Mouse (Mus musculus) right cerebral cortex, postnatal 14 days (tissue): ENCODE measurements around the gene Hnrnpd.
A peak's percentile ranks its signal among the peaks of the same experiment; 100 is the strongest.

ENCODE experiments used
- DNase-seq: peaks from one replicate; pipeline ENCODE4 v3.0.0; 2022

Hnrnpd gene

DNA sequence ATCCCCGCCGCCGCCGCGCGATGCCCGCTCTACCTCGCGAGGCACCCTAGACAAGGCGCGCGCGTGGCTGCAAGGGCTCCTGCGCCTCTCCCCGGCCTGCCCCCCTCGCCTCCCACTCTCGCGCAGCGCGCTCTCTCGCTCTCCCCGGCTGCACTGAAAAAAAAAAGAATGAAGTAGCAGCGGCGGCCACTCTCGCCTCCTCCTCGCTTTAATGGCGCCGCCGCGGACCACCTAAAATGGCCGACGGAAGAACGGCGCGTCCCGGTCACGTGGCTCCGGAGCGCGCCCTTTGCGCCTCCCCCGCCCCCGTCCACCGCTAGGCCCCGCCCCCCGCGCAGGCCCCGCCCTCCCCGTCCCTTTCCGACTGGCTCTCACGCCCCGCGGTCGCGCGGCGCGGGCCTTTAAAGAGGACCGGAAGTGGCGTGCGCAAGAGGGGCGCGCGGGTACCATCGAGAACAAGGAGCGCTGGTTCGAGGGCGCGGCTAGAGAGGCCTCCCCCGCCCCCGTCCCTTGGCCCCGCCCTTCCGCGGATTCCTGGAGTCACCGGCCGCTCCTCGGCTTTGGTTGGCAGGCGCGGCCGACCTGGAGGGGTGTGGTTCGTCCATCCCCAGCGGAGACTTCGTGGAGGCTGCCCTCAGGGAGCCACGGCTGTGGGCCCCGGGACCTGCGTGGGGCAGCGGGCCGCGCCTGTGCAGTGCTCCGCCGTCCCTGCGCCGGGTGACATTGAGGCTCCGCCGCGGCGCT lies at the start of gene Hnrnpd, which contains the start of gene 4930524J08Rik:
Gene Hnrnpd (minus strand): TSS at position 240 of the 744 bp plus-strand sequence.
Gene 4930524J08Rik (plus strand): TSS at position 363 of the 744 bp plus-strand sequence.
- peak; percentile 92 for DNase-seq

DNA sequence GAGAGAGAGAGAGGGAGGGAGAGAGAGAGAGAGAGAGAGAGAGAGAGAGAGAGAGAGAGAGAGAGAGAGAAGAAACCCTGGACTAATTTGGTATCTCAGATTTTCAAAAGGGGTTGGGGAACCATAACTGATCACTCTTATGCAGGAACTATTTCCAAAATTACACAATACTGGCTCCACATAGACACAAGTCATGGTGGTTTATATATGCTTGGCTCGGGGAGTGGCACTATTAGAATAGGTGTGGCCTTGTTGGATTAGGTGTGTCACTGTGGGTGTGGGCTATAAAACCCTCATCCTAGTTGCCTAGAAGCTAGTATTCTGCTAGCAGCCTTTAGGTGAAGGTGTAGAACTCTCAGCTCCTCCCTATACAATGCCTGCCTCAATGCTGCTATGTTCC lies 46.1 kb upstream of the Hnrnpd start:
- no peak for DNase-seq

DNA sequence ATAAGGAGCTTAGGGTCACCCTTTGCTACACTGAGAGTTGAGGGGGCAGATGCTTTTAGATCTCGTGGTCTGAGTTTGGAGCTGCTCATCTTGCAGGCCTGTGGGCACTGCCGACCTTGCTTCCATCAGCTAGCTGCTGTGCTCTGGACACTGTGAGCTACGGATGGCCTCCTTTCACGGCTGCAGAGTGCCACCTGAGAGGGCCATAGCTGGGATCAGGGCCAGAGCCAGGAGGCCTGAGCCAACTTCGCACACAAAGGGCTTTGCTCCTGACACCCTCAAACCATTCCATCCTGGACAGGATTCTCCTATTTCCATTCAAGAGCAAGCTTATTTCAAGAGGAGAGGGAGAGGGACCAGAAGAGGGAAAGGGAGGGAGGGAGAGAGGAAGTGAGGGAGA lies 45.7 kb upstream of the Hnrnpd start:
- DNase-seq, result no peak

DNA sequence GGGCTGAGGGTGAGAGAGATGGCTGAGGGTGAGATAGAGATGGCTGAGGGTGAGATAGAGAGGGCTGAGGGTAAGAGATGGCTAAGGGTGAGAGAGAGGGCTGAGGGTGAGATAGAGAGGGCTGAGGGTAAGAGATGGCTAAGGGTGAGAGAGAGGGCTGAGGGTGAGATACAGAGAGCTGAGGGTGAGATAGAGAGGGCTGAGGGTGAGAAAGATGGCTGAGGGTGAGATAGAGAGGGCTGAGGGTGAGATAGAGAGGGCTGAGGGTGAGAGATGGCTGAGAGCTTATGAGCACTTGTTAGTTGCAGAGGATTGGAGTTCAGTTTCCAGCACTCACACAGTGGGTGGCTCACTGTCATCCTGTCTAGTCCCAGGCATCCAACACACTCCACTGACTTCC lies 41.4 kb upstream of the Hnrnpd start:
- DNase-seq, result no peak

DNA sequence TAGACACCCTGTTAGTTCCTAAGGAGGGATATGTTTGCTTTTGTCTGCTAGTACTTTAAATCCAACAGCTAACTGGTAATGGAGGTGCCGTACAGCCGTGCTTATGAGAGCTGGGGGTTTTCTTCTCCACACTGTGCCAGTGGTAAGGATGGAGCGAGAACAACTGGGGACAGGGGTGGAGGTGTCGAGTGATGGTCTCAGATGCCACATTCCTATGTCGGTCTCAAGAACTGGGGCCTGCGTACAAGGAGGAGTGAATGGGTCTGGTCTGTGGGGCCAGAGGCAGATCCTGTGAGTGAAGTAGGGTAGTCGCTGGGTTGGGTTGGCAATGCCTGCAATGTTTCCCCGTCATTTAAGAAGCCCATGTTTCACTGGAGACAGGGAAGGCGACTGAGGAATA lies 33.9 kb upstream of the Hnrnpd start:
- no peak for DNase-seq

DNA sequence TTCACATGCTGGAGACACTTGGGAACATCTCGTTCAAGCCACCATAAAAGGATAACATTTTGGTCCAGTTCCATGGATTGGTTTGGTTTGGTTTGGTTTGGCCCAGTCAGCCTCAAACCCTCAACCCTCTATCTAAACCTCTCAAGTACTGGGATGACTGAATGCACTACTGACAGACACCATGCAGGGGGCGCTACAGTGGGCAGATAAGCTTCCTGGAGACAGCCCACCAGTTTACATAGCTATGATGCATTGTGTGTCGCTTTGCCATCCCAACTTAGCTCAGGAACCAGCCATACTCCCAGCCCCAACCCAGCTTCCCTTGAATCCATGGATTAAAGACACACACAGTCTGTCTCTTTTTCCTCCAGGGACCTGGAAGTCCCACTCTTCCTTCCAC lies 29.7 kb upstream of the Hnrnpd start:
- DNase-seq, result no peak

DNA sequence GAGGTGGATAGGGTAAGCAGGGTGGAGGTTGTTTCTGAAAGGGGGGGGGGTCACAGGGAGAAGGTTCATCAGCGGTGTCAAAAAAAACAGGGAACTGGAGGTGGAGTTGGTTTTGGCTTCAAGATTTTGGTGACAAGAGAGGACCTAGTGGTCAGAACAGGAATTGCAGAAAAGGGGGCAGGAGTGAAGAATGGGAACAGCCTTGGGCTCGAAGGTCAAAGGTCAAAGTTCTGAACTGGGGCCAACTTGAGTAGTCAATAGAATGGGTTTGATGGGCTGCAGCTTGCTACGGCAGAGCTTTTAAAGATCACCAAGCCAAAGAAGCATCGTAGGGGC lies 28.3 kb upstream of the Hnrnpd start:
- DNase-seq, result no peak

DNA sequence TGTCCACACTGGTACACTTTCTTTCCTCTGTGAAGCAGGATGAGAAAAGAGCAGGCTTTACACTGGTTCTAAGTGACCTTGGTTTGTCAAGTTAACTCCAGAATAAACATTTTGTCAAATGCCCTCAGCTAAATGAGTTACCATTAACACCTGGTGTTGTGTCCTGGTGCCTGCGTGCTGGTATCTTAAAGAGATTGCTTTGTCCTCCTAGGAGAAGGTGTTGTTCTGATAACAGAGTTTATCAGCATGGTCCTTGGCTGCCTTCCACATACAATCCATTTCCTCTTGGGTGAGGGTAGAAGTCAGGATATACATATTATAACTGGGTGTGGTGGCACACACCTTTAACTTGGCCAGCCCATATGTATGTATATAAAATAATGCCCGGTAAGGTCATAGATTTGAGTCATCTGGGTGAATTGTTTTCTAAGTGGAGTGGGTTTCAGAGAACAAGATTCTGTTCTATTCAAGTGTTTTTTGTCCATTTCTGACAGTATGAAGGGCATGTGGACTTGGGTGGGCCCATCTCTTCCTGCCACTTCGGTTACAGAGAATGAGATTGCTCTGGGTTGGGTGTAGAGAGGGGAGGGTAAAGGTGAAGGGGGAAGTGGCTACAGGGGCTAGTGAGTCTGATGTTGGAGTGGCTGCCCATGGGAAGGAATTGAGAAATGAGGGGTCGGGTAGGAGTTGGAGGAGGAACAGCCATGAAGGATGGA lies 27.7 kb upstream of the Hnrnpd start:
- DNase-seq, result no peak

DNA sequence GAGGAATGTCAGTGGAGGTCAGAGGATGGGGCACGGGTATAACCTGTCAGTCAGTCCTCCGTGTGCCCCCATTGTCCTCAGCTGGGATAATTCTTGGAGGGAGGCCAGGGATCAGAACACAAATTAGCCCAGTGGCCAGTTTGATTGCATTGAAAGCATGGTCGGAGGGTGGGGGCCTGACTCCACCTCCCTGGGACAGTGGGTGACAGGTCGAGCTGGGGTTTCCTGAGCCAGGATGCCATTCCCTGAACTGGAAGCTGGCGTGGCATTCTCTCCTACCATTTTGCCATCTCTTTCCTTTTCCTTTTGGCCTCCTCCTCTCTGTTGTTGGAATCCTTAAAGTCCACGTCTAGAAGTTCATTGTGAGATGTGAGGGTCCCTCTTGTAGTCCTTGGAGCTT lies 27.2 kb upstream of the Hnrnpd start:
- no peak for DNase-seq

DNA sequence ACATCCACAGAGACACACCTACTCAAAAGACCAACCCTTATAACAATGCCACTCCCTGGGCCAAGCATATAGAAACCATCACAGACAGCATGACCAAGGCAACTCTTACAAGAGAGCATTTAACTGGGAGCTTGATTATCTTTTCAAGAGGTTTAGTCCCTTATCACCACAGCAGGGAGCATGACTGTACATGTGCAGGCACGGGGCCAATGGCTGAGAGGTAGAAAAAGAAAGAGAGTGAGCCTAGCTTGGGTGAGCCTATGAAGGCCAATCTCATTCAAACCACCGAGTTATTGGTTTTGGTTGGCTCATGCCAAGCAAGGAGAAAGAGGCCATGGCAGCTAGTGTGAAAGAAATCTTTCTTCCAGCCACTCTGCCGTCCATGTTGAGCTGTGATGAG lies 26.7 kb upstream of the Hnrnpd start:
- no peak for DNase-seq

DNA sequence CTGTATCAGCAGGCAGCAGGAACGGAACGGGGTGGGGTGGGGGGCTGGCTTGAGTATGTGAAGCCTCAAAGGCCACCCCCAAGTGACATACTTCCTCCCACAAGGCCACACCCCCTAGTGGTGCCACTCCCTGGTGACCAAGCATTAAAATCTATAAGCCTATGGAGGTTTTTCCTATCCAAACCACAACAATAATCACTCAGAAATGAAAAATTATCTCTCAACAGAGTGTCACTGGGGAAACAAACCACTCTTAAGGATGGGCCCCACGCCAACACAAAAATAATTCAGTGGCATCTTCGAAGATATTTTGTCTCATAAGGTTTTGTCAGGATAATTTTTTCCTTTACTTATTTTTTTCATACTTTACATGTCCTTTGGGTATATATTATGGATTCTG lies 25.2 kb upstream of the Hnrnpd start:
- no peak for DNase-seq

DNA sequence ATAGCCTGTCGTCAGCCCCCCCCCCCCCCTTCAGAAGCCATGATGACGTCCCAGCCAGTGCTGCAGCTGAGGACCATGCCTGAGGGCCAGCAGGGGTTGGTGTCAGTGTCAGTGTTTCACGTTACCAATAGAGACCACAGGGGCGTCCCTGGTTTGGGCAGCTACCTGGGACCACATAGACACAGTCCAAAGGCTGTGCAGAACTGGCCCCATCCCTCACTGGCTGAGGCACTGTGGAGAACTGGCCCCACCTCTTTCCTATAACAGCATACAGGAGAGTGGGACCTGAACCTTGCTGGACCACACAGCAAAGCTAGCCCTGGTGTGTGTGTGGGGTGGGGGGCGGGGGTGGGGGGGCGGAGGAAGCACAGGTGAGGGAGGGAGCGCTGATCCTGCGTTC lies 21.8 kb upstream of the Hnrnpd start:
- no peak for DNase-seq

DNA sequence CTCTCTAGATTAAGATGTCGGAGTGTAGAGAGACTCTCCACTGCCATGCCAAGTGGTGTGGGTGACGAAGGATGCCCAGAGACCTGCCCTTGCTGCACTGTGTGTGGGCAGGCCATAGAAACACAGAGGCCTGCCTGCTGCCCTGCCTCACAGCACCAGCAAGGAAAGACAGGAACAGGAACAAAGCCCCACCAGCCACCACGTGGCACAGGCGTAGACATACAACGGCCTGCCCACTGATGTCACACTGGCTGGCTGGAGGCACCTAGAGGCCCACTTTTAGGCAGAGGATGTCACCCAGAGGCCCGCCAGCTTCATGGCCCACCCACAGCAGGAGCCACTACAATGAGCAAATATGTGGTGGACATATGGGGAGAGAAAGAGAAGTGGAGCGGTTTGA lies 21.3 kb upstream of the Hnrnpd start:
- no peak for DNase-seq

DNA sequence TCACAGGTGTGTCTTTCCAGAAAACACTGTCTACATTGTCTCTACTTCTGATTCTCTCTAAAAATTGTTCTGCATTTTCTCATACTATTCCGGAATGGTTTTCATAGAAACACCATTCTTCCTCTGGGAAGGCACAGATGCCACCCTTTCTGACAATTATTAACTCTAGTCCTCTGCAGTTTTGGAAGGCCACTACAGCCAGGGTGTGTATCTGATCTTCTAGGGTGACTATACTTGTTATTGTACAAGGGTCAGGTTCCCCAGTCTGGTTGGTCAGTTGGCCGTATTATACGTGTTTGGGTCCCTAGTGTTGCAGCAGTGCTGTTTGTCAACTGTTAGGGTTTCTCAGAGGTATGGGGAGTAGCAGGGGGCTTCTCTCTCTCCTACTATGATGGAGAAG lies 15.9 kb upstream of the Hnrnpd start:
- no peak for DNase-seq

DNA sequence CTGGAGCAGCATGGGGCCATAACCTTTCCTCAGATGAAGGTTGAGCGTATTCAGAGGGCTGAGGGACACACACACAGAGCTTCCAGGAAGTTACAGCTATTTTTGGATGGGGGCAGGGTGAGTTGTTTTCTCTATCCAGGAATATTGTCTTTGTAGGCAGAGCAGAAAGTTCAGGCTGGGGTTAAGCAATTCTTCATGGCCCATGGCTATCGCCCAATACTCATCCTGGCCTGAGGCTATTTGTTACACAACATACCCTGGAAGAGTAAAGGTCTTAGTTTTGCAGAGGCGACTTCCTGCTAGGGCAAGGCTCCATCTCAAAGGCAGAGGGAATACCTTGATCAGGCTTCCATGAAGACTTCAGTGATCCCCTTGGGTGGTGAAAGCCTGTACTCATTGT lies 15.4 kb upstream of the Hnrnpd start:
- no peak for DNase-seq

DNA sequence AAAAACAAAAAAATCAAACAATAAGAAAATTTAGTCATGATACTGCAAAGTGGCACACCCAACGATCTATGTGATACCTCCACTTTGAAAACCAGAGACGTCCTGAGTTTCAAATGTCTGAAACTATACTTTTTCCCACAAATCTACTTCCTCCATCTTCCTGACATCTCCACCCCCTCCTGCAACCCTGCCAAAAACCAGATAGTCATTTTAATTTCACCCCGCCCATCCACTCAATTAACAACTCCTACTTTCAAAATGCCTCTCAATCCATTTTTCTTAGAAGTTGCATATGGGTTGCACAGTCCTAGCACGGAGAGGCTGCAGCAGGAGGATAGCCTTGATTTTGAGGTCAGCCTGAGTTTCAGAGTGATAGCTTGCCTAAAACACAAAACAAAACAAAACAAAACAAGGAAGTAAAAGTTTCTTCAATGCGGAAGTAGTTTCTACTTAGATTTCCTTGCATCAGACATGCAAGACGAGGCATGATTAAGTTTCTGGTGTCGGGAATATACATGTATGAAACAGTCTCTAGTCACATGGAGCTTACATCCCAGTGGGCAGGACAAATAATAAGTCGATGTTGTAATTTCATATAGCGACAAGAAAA lies 4.8 kb upstream of the Hnrnpd start:
- no peak for DNase-seq

DNA sequence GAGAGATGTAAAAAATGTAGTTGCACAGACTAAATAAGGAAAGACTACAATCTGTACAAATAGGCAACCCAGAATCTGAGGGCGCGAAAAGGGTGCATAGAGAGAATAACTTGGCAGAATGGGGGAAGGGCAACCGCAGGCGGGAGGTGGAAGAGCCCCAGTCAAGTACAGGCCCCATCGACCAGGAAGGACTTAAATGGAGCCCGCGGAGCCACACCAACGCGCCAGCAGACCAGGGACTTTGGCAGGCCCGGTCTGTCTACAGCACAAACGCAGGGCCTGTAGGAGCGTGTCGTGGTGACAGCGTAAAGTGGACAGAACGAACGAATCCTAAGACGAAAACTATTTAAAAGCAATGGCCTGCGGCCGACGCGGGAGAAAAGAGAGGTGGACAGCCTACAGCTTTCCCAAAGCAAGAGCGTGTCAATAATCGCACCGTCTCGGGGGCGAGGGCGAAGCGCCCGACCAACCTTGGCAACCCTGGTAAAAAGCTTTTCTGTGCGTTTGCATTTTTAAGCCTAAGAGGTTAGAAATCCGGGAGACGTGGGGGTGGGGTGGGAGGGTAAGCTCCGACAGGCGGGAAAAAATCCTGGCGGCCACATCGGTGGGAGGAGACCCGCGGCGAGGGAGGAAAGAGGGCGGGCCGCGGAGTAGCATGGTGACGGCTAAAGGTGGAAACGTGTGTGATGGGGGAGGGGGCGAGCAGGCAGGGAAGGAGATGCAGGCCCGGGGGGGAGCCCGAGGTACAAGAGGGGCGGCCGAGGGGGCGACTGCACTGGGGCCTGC lies 1.0 kb downstream of the Hnrnpd start:
- DNase-seq, result peak; percentile 78

DNA sequence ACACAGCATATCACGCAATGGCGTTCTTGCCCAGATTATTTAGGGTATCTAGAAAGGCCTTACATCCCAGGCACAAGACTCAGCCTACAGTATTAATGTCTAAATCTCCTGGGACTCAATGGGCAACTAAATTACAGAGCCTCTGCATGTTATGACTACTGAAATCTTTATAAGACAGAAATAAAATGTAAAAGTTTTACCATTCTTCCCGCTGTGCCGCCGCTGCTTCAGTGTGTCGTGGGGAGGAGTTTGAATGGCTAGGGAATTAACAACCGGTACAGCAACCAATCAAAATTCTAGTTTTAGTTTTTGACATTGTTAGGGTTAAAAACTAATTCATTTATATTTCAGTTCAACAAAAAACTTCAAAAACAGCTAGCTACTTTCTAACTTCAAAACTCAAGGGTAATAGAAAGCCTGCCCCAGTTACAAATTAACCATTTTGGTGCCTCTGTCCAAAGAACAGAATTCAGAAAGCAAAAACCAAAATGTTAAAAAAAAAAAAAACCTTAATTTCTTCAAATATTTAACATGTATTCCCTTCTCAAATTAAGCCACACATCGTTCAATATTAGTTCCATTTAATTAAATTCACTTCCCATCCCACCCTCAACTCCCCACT lies 2.3 kb downstream of the Hnrnpd start:
- DNase-seq, result no peak

DNA sequence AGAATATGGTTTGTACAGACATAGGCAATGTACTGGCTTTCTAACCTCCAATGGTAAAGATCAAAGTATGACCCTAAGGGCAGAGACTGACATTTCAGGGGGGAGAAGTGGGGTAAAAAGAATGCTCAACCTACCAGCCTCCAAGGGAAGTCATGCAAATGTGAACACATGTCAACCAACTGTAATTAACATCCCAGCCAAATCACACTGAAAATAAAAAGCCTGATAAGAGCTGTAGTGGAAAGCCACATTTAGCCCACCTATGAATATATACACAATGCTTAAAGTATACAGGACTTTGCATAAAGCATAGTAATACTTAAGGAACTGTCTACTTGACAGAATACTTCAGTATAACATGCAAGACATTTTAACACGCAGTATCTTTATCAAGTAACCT lies 3.0 kb downstream of the Hnrnpd start:
- DNase-seq, result no peak

DNA sequence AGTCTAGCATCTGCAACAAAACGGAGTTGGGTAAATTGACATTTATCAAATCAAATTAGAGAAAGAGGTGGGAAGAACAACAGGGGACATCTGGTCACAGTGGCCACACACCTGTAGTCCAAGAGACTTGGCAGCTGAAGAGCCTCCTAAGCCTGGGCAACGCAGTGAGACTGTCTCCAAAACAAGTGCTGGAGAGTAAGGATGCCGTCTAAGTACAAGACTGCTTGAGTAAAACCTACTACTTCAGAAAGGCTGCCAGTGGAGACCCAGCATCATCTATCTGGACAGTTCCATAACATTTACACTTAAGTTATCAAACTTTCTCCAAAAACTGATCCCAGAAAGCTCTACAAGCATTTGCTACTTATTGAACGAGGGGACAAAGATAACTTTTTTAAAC lies 3.7 kb downstream of the Hnrnpd start:
- no peak for DNase-seq

DNA sequence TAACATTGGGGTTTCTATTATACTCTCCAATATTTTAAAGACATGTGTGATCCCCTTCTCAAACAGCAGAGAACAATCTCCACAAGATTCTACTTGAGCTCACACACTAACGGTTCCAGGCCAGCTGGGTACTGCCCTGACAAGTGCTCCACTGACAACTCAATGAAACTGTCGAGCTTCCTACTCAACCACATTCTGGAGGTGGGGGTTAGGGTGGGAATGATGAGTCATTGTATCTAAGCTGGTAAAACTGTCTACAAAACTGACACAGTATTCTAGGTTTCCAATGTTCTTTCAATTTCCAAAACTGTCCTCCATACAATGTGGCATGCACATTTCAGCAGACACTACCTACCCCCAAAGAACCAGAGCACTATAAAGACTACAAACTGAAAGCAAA lies 4.8 kb downstream of the Hnrnpd start:
- no peak for DNase-seq

DNA sequence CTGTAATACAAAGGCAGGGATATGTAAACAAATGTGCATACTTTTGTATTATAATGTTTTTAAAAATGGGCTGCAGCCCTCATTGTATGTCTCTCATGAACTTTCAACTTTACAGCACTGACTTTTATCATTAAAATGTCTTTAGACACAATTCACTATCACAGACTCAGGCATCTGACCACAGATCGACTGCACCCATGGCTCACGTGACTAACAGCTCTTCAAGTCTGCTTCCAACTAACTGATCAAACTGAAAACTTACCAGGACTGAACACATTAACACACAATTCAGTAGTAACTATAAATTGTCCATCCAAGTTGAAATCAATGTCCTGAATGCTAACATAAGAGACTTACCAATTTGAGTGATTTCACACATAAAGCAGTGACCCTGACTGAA lies 18.8 kb downstream of the Hnrnpd start:
- no peak for DNase-seq
